Comparison of ENCODE assay signal across 41 mouse cellular contexts in genomic region chr1:172932197-172932596, GRCm38 (mm10). TPM values are rescaled to one million over a fixed set of nuclear protein-coding genes. Genes with fewer than 3 reads are reported as not detected.
"Had no signal": no experiment of that assay in that cellular context is flagged by ENCODE, and none has a peak within 500 bp of the region (broad histone marks: within the 10 kb centered on the region; RNA-seq: fewer than 3 reads in every experiment).

No protein-coding gene starts in this region.

- H3K36me3 ChIP-seq: heart, embryonic 13.5 days; heart, embryonic 15.5 days; hindbrain, embryonic 13.5 days; hindbrain, embryonic 15.5 days; kidney, embryonic 15.5 days; limb, embryonic 13.5 days had no signal

- DNase-seq: forebrain, postnatal 0 days; gastrocnemius, postnatal 14 days; gastrocnemius, postnatal 36 days; heart, adult 11 months; heart, adult 2 months; heart, postnatal 14 days; heart, postnatal 36 days; kidney, adult 11 months; kidney, adult 2 months; kidney, adult 9 months; kidney, postnatal 14 days; kidney, postnatal 36 days; layer of hippocampus, adult 9-11 months; layer of hippocampus, postnatal 36 days; left cerebral cortex, postnatal 4 days had no signal

- H3K4me2 ChIP-seq: heart, embryonic 11.5 days; heart, embryonic 13.5 days; heart, embryonic 15.5 days; hindbrain, embryonic 13.5 days; hindbrain, embryonic 15.5 days; kidney, embryonic 15.5 days; limb, embryonic 13.5 days had no signal

- H3K27ac ChIP-seq: heart, adult 2 months; heart, embryonic 13.5 days; heart, embryonic 15.5 days; hindbrain, embryonic 13.5 days; hindbrain, embryonic 15.5 days; hindbrain, postnatal 0 days; kidney, embryonic 15.5 days; kidney, postnatal 0 days; limb, embryonic 13.5 days had no signal

- H3K9me3 ChIP-seq: heart, embryonic 13.5 days; heart, embryonic 15.5 days; hindbrain, embryonic 13.5 days; hindbrain, embryonic 15.5 days; kidney, embryonic 15.5 days; limb, embryonic 13.5 days had no signal

- H3K27me3 ChIP-seq: heart, embryonic 13.5 days; heart, embryonic 15.5 days; hindbrain, embryonic 13.5 days; hindbrain, embryonic 15.5 days; kidney, embryonic 15.5 days; limb, embryonic 13.5 days had no signal

- H3K9ac ChIP-seq: forebrain, postnatal 0 days; heart, embryonic 13.5 days; heart, embryonic 15.5 days; hindbrain, embryonic 13.5 days; hindbrain, embryonic 15.5 days; kidney, embryonic 15.5 days; limb, embryonic 13.5 days had no signal

- H3K4me1 ChIP-seq: heart, embryonic 13.5 days; heart, embryonic 15.5 days; hindbrain, embryonic 13.5 days; hindbrain, embryonic 15.5 days; kidney, embryonic 15.5 days; limb, embryonic 13.5 days had no signal

- H3K4me3 ChIP-seq: heart, adult 2 months; heart, embryonic 13.5 days; heart, embryonic 15.5 days; hindbrain, embryonic 13.5 days; hindbrain, embryonic 15.5 days; kidney, embryonic 15.5 days; limb, embryonic 13.5 days had no signal

- ATAC-seq: forebrain, postnatal 0 days; hindbrain, postnatal 0 days; intestine, embryonic 16.5 days had no signal

RNA-seq across cellular contexts. Expression of gene Olfr16, which starts 18.0 kb away (rescaled TPM):
- total RNA-seq: forebrain, postnatal 0 days; gastrocnemius, adult 18-20 months; gastrocnemius, adult 8-10 months; gastrocnemius, postnatal 14 days; gastrocnemius, postnatal 36 days; heart, adult 2 months; heart, postnatal 14 days; heart, postnatal 36 days; hematopoietic stem cell, adult 5-6 weeks; hindbrain, postnatal 0 days; layer of hippocampus, adult 18-20 months; layer of hippocampus, adult 8-10 months; layer of hippocampus, postnatal 14 days; layer of hippocampus, postnatal 36 days; left cerebral cortex, adult 18-20 months; left cerebral cortex, adult 8-10 months; left cerebral cortex, postnatal 10 days; left cerebral cortex, postnatal 25 days; left cerebral cortex, postnatal 4 days had no signal
- polyA plus RNA-seq: forebrain, postnatal 0 days; gonadal fat pad, adult 2 months; heart, adult 2 months; heart, embryonic 11.5 days; heart, embryonic 13.5 days; heart, embryonic 15.5 days; heart, postnatal 0 days; hindbrain, embryonic 11.5 days; hindbrain, embryonic 13.5 days; hindbrain, embryonic 15.5 days; hindbrain, postnatal 0 days; intestine, embryonic 14.5 days; intestine, embryonic 16.5 days; kidney, adult 2 months; kidney, embryonic 15.5 days; kidney, postnatal 0 days; large intestine, adult 2 months; limb, embryonic 11.5 days; limb, embryonic 13.5 days had no signal

RNA-seq across cellular contexts. Expression of gene Apcs, which starts 37.4 kb away (rescaled TPM):
- total RNA-seq: forebrain, postnatal 0 days; gastrocnemius, adult 18-20 months; gastrocnemius, adult 8-10 months; gastrocnemius, postnatal 14 days; gastrocnemius, postnatal 36 days; heart, adult 2 months; heart, postnatal 14 days; heart, postnatal 36 days; hematopoietic stem cell, adult 5-6 weeks; hindbrain, postnatal 0 days; layer of hippocampus, adult 18-20 months; layer of hippocampus, adult 8-10 months; layer of hippocampus, postnatal 14 days; layer of hippocampus, postnatal 36 days; left cerebral cortex, adult 18-20 months; left cerebral cortex, adult 8-10 months; left cerebral cortex, postnatal 10 days; left cerebral cortex, postnatal 25 days; left cerebral cortex, postnatal 4 days had no signal
- polyA plus RNA-seq: forebrain, postnatal 0 days; gonadal fat pad, adult 2 months; heart, adult 2 months; heart, embryonic 13.5 days; heart, embryonic 15.5 days; hindbrain, embryonic 11.5 days; hindbrain, embryonic 13.5 days; hindbrain, embryonic 15.5 days; hindbrain, postnatal 0 days; kidney, adult 2 months; large intestine, adult 2 months; limb, embryonic 11.5 days; limb, embryonic 13.5 days had no signal
